Mouse (Mus musculus) lung, postnatal 0 days (tissue): ENCODE results near the gene Ccdc173.
"Not testable (repeated sequence)": the region's sequence is repeated elsewhere in the genome, so short reads cannot be mapped to it uniquely, and the experiment has no call there.

Experiments
- CTCF ChIP-seq: IDR thresholded peaks from 2 replicates; pipeline ENCODE4 v1.5.1; 2016; ENCODE audit warnings: antibody characterized with exemption, mild to moderate bottlenecking
- EP300 ChIP-seq: IDR thresholded peaks from 2 replicates; pipeline ENCODE4 v1.6.1; 2016; ENCODE audit warnings: antibody characterized with exemption, mild to moderate bottlenecking, control low read depth

- TF ChIP-seq CTCF, EP300: not testable (repeated sequence)
Measured at GRCm38 (mm10) chr2:69811349-69811748, 22.0 kb upstream of the Ccdc173 start.
